Mouse (Mus musculus) CD4-positive helper T cell, adult 2 months (primary cell): Measurements from ENCODE around the gene Tmod4.

Source experiments
- DNase-seq: peaks from one replicate; pipeline ENCODE4 v3.0.0-alpha.2; 2012; ENCODE audit warnings: low read depth, missing footprints, low spot score

The Tmod4 gene

DNA sequence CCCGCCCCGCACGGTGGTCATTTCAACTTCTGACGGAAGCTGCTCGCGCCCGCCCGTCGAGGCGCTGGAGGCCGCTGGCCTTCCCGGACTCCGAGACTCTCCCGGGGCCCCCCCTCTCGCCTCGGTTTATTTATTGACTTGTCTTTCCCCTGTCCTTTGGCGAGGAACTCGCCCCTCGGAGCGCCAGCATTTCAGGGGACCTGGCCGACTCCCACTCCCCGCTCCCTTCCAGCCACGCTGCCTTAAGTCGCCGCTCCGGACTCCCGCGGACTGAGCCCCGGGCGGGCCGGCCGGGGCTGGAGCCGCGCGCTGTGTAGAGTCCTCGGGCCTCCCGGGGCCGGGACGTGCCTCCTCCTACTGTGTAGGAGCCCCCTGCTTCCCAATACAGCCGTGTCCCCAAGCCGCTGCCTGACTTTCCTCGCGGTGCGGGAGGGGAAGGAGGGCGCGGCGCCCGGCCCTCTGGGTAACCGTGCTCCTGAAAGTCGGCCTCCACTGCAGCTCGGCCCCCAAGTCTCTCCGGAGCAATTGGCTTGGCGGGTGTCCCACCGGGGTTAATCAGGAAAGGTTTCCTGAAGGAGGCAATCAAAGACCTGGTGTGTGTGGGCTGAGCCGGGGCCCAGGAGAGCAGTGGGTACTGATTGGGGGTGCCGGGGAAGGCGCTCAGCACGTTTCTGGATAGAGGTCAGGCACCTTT lies 49.1 kb downstream of the Tmod4 start:
- no peak for DNase-seq

DNA sequence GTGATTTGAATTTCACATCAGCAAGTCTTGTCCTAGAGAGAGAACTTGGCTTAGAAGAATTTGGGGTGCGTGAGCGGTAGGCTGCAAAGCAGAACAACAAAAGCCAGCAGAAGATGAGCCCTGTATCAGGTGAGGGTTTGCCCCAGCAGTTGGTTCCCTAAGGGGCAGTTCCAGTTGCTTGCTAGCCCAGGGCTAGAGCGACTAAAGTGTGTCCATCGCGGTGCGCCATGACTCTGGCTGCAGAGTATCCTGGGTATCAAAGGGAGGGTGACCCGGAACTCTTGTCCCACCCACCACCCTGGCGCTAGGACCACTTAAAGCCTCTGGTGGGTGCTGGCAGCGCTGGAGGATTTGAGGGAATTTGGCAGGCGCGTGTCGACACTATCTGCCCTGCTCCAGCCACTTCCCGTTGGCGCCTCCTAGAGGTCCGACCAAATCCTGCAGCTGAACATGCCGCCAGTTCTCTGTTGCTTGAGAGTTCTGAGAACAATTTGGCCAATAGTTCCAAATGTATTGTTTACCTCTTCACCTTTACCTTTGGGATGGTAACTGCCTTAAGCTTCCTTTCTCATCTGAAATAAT lies 49.8 kb downstream of the Tmod4 start:
- peak; percentile 81 for DNase-seq

DNA sequence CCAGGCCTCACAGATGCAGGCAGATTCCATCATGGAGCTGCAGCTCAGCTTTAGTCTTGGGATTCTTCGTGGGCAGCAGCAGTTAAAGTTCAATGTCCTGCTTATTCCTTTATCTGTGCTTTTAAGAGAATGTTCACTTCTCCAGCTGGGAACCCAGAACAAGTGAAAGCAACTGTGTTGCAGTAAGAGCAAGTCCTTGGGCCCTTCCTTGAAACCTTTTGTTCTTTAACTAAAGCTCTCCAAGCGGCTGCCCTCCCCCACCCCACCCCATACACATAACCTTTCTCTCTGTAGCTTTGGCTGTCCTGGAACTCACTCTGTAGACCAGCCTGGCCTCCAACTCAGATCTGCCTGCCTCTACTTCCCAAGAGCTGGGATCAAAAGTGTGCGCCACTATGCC lies 52.2 kb downstream of the Tmod4 start:
- no peak for DNase-seq

DNA sequence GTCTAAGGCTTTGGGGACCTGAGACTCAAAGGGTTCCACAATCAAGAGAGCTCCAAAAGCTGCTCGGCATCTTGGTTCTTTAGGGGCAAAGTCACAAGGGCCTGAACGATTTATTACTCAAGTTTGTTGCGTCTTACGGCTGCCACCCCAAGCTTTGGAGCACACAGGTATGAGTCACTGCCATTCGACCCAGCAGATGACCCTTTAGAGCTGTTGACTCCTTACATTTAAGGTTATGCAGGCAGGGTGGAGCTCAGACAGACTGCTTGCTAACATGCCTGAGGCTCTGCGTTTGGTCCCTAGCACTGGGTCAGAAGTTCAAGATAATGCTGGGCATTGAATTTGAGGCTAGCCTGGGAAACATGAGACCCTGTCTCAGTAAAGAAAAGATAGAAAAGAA lies 53.3 kb downstream of the Tmod4 start:
- DNase-seq = no peak
